Mouse (Mus musculus) limb, embryonic 11.5 days (tissue): ENCODE results near the gene Spaar. TPM values are rescaled to one million over a fixed set of nuclear protein-coding genes. Genes with fewer than 3 reads are reported as not detected.

Experiments
- ATAC-seq: fragments of 200-750 bp; cut with Nextera tagmentation; 2 replicates; pipeline ENCODE4 v1.8.0; 2017; ENCODE audit warnings: low read depth; ENCODE audit not compliant: insufficient number of reproducible peaks, low FRiP score, low TSS enrichment
- DNase-seq: peaks from one replicate; pipeline ENCODE4 v3.0.0-alpha.2; 2015; ENCODE audit warnings: low spot score
- H3K27ac ChIP-seq: fragments of 300-500 bp; sonication (generic); replicated peaks from 2 replicates; pipeline ENCODE4 v1.5.1; 2014; ENCODE audit warnings: low read depth, mild to moderate bottlenecking, low read length
- H3K27me3 ChIP-seq: fragments of 300-500 bp; sonication (generic); 2 replicates; pipeline ENCODE4 v1.6.1; 2014; ENCODE audit warnings: mild to moderate bottlenecking, low read length, mixed read lengths; ENCODE audit not compliant: control insufficient read depth, insufficient read depth
- H3K36me3 ChIP-seq: fragments of 300-500 bp; sonication (generic); 2 replicates; pipeline ENCODE4 v1.6.1; 2014; ENCODE audit warnings: mild to moderate bottlenecking, low read length, moderate library complexity, mixed read lengths; ENCODE audit not compliant: control insufficient read depth, insufficient read depth
- H3K4me1 ChIP-seq: fragments of 300-500 bp; sonication (generic); 2 replicates; pipeline ENCODE4 v1.6.1; 2014; ENCODE audit warnings: low read length, mixed read lengths; ENCODE audit not compliant: control insufficient read depth, insufficient read depth
- H3K4me2 ChIP-seq: fragments of 300-500 bp; sonication (generic); 2 replicates; pipeline ENCODE4 v1.6.1; 2014; ENCODE audit warnings: low read depth, mild to moderate bottlenecking, moderate library complexity; ENCODE audit not compliant: severe bottlenecking
- H3K4me3 ChIP-seq: fragments of 300-500 bp; sonication (generic); 2 replicates; pipeline ENCODE4 v1.5.1; 2014; ENCODE audit warnings: low read depth, low read length
- H3K9ac ChIP-seq: fragments of 300-500 bp; sonication (generic); 2 replicates; pipeline ENCODE4 v1.6.1; 2014; ENCODE audit warnings: mild to moderate bottlenecking, low read length
- H3K9me3 ChIP-seq: fragments of 300-500 bp; sonication (generic); 2 replicates; pipeline ENCODE4 v1.6.1; 2016; ENCODE audit warnings: low read length; ENCODE audit not compliant: control insufficient read depth
- WGBS: fragments of 180-500 bp; shearing (Covaris S2); extraction: QIAGEN DNeasy Blood & Tissue Kit; methylation state at CpG from one replicate; pipeline ENCODE4 v1.1.7; 2014; 5-methylcytosine and 5-hydroxymethylcytosine counted together
- polyA plus RNA-seq: library from polyadenylated mRNA; unstranded; fragments of >200 nt; fragmentation: Nextera tagmentation; extraction: Ambion mirVana; gene quantifications from 2 replicates; pipeline ENCODE4 v1.2.1, GENCODE M21; 2014

Spaar gene
- polyA plus RNA-seq, 1 experiment from 2014 or later = 0.20 TPM

DNA sequence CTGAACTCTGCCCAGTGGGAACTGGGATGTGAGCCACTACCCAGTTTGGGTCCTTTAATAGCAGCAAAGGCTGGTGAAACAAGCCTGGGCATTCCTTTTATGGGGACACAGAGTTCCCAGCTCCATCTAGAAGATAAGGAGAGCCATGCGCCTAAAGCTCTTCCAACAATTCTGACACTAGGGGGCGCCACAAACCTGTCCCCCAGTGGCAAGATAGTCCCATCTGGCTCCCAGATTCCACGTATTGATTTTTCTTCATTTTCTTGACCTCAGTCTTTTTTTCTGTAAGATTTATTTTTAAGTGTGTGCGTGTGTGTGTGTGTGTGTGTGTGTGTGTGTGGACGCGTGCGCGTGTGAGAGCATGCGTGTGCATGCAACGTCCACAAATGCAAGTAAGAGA, 30.6 kb downstream of the Spaar start:
- H3K27ac ChIP-seq = no peak overlapping the region
- H3K9ac ChIP-seq = no peak overlapping the region
- ATAC-seq (no peak), DNase-seq (peak; percentile 51)
- H3K4me2 ChIP-seq = no peak overlapping the region
- H3K36me3 ChIP-seq = no peaks in the 10 kb centered on the region
- H3K4me1 ChIP-seq = peaks cover 3% of the 10 kb centered on the region; the same call in 1 of the 2 replicates
- no peaks in the 10 kb centered on the region for H3K9me3 ChIP-seq
- no peak overlapping the region for H3K4me3 ChIP-seq
- 71% methylated on average over 10 of the region's 10 CpGs for WGBS
- no peaks in the 10 kb centered on the region for H3K27me3 ChIP-seq

- H3K9me3 ChIP-seq = no peaks in the 10 kb centered on the region
- ATAC-seq (no peak), DNase-seq (no peak)
- H3K4me3 ChIP-seq = no peak overlapping the region
- H3K4me2 ChIP-seq = no peak overlapping the region
- no peak overlapping the region for H3K27ac ChIP-seq
- H3K27me3 ChIP-seq = no peaks in the 10 kb centered on the region
- peaks cover 3% of the 10 kb centered on the region; the same call in 1 of the 2 replicates for H3K4me1 ChIP-seq
- no peak overlapping the region for H3K9ac ChIP-seq
- WGBS = 80% methylated on average over 2 of the region's 2 CpGs
- H3K36me3 ChIP-seq = no peaks in the 10 kb centered on the region
Measured at GRCm38 (mm10) chr4:43761336-43761735, 31.5 kb downstream of the Spaar start.

DNA sequence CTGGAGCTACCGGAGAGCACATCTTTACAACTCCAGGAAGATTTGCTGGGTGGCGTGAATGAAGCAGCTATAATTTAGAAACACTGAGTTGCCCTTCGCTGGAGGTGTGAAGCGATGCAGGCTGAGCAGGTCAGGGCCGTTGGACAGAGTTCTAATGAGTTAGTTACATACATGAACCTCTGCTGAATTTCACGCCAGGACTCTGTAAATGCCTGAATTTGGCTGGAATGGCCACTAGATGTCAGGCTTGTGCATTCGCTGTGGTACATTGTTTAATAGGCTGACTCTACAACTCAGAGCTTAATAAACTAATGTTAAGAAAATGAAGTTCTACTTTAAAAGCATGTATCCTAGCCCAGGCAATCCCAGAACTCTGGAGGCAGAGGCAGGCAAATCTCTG, 33.6 kb downstream of the Spaar start:
- no peaks in the 10 kb centered on the region for H3K27me3 ChIP-seq
- WGBS = 28% methylated on average over 7 of the region's 7 CpGs
- no peak overlapping the region for H3K27ac ChIP-seq
- peaks cover 3% of the 10 kb centered on the region; the same call in 1 of the 2 replicates for H3K4me1 ChIP-seq
- H3K4me2 ChIP-seq = no peak overlapping the region
- no peaks in the 10 kb centered on the region for H3K9me3 ChIP-seq
- ATAC-seq (no peak), DNase-seq (peak; percentile 74)
- no peak overlapping the region for H3K9ac ChIP-seq
- H3K4me3 ChIP-seq = no peak overlapping the region
- no peaks in the 10 kb centered on the region for H3K36me3 ChIP-seq

- Histone ChIP-seq H3K4me3 (no peak overlapping the region), H3K36me3 (no peaks in the 10 kb centered on the region), H3K4me1 (no peaks in the 10 kb centered on the region), H3K9ac (no peak overlapping the region), H3K9me3 (no peaks in the 10 kb centered on the region), H3K4me2 (no peak overlapping the region), H3K27ac (no peak overlapping the region), H3K27me3 (no peaks in the 10 kb centered on the region)
- ATAC-seq = no peak
- DNase-seq = no peak
- WGBS = 85% methylated on average over 5 of the region's 5 CpGs
Measured at GRCm38 (mm10) chr4:43768341-43768740, 38.5 kb downstream of the Spaar start.

DNA sequence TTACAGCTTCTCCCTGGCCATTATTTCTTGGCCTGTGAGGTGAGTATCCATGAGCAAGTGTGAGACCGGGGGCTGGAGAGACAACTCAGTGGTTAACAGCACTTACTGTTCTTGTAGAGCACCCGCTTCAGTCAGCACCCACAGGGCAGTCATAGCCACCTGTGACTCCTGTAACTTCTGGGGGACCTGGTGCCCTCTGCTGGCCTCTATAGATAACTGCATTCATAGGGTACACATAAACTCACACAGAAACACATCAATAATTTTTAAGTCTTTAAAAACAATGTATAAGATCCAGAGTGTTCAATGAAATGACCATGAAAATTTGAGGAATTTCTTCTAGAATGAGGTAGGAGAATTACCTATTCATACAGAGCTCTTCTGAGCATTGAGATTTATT, 39.5 kb downstream of the Spaar start:
- Histone ChIP-seq H3K4me1 (no peaks in the 10 kb centered on the region), H3K9ac (no peak overlapping the region), H3K27ac (no peak overlapping the region), H3K4me3 (no peak overlapping the region), H3K36me3 (no peaks in the 10 kb centered on the region), H3K4me2 (no peak overlapping the region), H3K9me3 (no peaks in the 10 kb centered on the region), H3K27me3 (no peaks in the 10 kb centered on the region)
- WGBS = 91% methylated on average over 2 of the region's 2 CpGs
- DNase-seq (no peak), ATAC-seq (no peak)

- H3K27me3 ChIP-seq = no peaks in the 10 kb centered on the region
- no peak for DNase-seq
- 81% methylated on average over 6 of the region's 6 CpGs for WGBS
- no peak for ATAC-seq
- H3K4me3 ChIP-seq = no peak within 1 kb of the TSS
- H3K4me1 ChIP-seq = no peaks in the 10 kb centered on the region
- H3K36me3 ChIP-seq = no peaks in the 10 kb centered on the region
- H3K4me2 ChIP-seq = no peak within 1 kb of the TSS
- H3K9me3 ChIP-seq = no peaks in the 10 kb centered on the region
- no peak within 1 kb of the TSS for H3K27ac ChIP-seq
- H3K9ac ChIP-seq = no peak within 1 kb of the TSS
Measured at GRCm38 (mm10) chr4:43770909-43771308, 41.1 kb downstream of the Spaar start, which contains the start of gene Olfr159. Olfr159 (minus strand) TSS chr4:43771009.

DNA sequence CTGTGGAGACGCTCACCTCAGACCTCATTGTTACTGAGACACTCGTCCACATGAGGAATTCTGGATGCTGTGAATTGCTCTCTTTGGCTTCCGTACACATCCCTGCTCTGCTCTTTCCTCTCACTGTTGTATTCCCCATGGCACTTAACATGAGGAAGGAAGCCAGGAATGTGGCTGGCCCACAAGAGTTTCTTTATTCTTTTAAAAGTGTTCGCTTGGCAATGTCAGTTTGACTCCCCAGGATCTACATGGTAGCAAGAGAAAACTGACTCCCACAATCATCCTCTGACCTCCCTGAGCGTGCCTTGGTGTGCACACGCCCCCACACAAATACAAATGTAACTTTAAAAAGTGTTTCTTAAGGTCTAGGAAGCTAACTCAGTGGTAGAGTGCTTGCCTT, 41.8 kb downstream of the Spaar start:
- DNase-seq (no peak), ATAC-seq (no peak)
- no peaks in the 10 kb centered on the region for H3K27me3 ChIP-seq
- H3K9me3 ChIP-seq = no peaks in the 10 kb centered on the region
- no peak overlapping the region for H3K4me2 ChIP-seq
- no peak overlapping the region for H3K9ac ChIP-seq
- H3K4me3 ChIP-seq = no peak overlapping the region
- H3K27ac ChIP-seq = no peak overlapping the region
- 73% methylated on average over 6 of the region's 6 CpGs for WGBS
- H3K36me3 ChIP-seq = no peaks in the 10 kb centered on the region
- H3K4me1 ChIP-seq = no peaks in the 10 kb centered on the region

GRCm38 (mm10) chr4:43772304-43772703, 42.5 kb downstream of the Spaar start:
- no peak overlapping the region for H3K4me2 ChIP-seq
- H3K4me3 ChIP-seq = no peak overlapping the region
- no peak overlapping the region for H3K9ac ChIP-seq
- no peaks in the 10 kb centered on the region for H3K9me3 ChIP-seq
- ATAC-seq = no peak
- no peaks in the 10 kb centered on the region for H3K4me1 ChIP-seq
- no peak overlapping the region for H3K27ac ChIP-seq
- H3K27me3 ChIP-seq = no peaks in the 10 kb centered on the region
- WGBS = 58% methylated on average over 2 of the region's 2 CpGs
- no peak for DNase-seq
- no peaks in the 10 kb centered on the region for H3K36me3 ChIP-seq

DNA sequence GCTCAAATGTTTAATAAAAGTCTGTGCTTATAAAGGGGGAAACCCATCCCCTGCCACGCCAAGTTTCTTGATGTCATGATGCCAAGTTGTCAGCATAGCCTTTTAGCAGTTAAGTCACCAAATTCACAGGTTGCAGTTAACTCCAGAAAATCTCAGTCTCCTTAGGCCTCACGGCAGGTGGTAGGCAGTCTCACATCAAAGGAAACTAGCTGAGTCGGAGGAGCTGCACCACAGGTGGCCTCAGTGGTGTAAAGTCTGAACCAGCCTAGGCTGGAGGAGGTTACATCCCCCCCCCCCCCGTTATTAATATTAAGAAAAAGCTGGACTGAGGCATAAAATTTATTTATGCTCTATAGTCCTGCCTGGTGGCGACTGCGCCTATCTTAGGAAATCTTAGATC, 65.5 kb downstream of the Spaar start:
- no peak overlapping the region for H3K4me2 ChIP-seq
- no peaks in the 10 kb centered on the region for H3K27me3 ChIP-seq
- H3K9ac ChIP-seq = no peak overlapping the region
- H3K27ac ChIP-seq = no peak overlapping the region
- no peak for DNase-seq
- WGBS = 69% methylated on average over 6 of the region's 6 CpGs
- ATAC-seq = no peak
- no peaks in the 10 kb centered on the region for H3K9me3 ChIP-seq
- no peaks in the 10 kb centered on the region for H3K36me3 ChIP-seq
- H3K4me3 ChIP-seq = no peak overlapping the region
- no peaks in the 10 kb centered on the region for H3K4me1 ChIP-seq
